Mouse (Mus musculus): ENCODE data around the gene Trim71. TPM values are rescaled to one million over a fixed set of nuclear protein-coding genes. Genes with fewer than 3 reads are reported as not detected.
A peak's percentile ranks its signal among the peaks of the same experiment; 100 is the strongest.

Trim71 gene
- polyA plus RNA-seq, 1 experiment from 2014 or later: 0.16 TPM

DNA sequence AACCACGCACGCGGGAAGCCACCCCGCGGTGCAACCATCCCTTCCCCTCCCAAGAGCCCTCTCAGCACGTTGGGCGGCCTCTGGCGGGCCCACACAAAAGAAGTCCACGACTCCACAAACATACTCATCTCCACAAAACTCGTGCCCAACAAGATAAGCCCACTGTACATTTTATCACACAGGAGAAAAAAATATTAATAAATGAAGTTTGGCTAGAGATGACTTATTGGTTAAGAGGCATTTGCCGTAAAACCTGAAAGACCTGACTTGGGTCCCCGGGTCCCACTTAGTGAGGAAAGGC is 2.5 kb downstream of the Trim71 start:
- H3K4me3 ChIP-seq (replicated peaks; ENCODE audit: low read depth, low read length): peak overlapping the region; percentile 58
- WGBS: under 1% methylated on average over 12 of the region's 12 CpGs
- H3K4me2 ChIP-seq (ENCODE audit: low read length): peak overlapping the region; percentile 86
- H3K9me3 ChIP-seq (ENCODE audit: control insufficient read depth, low read length): no peaks in the 10 kb centered on the region
- H3K27ac ChIP-seq (replicated peaks; ENCODE audit: low read depth, low read length): no peak overlapping the region
- peaks cover 52% of the 10 kb centered on the region for H3K27me3 ChIP-seq (ENCODE audit: control insufficient read depth, insufficient read depth, low read length)
- peak; percentile 25 for DNase-seq
- no peak for ATAC-seq (ENCODE audit: low FRiP score, low TSS enrichment)
- no peaks in the 10 kb centered on the region for H3K36me3 ChIP-seq (ENCODE audit: control insufficient read depth, insufficient read depth, low read length)
- H3K9ac ChIP-seq (replicated peaks; ENCODE audit: low read length): no peak overlapping the region
- H3K4me1 ChIP-seq (ENCODE audit: control insufficient read depth, insufficient read depth, low read length): peaks cover 4% of the 10 kb centered on the region; the same call in 1 of the 2 replicates

- H3K4me1 ChIP-seq (ENCODE audit: control insufficient read depth, insufficient read depth, low read length): peaks cover 4% of the 10 kb centered on the region; the same call in 1 of the 2 replicates
- H3K4me2 ChIP-seq (ENCODE audit: low read length): peak overlapping the region; percentile 86
Measured at GRCm38 (mm10) chr9:114560771-114561670, 3.1 kb downstream of the Trim71 start.

DNA sequence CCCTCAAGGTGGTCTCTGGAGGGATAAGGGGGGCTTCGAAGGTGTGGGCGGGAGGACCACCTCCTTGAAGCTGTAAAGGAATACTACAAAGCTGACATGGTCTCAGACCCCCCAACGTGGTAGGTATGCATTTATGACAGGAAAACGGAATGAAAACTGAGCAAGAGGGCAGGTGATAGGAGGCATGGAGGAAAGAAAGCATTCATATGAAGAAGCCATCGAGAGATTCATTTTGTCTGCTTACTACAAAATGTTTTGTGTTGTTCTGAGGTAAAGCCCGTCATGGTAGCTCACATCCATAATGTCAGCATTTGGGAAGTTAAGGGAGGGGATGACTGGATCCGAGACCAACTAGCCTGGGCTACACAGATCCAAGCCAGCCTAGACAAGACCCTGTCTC is 4.0 kb downstream of the Trim71 start:
- Histone ChIP-seq H3K9me3 (ENCODE audit: control insufficient read depth, low read length) (no peaks in the 10 kb centered on the region), H3K4me1 (ENCODE audit: control insufficient read depth, insufficient read depth, low read length) (peaks cover 4% of the 10 kb centered on the region; the same call in 1 of the 2 replicates), H3K4me2 (ENCODE audit: low read length) (peak overlapping the region; percentile 6; the same call in 1 of the 2 replicates), H3K27ac (replicated peaks; ENCODE audit: low read depth, low read length) (no peak overlapping the region), H3K4me3 (replicated peaks; ENCODE audit: low read depth, low read length) (no peak overlapping the region), H3K27me3 (ENCODE audit: control insufficient read depth, insufficient read depth, low read length) (peaks cover 52% of the 10 kb centered on the region), H3K36me3 (ENCODE audit: control insufficient read depth, insufficient read depth, low read length) (no peaks in the 10 kb centered on the region), H3K9ac (replicated peaks; ENCODE audit: low read length) (no peak overlapping the region)
- DNase-seq: no peak
- ATAC-seq (ENCODE audit: low FRiP score, low TSS enrichment): no peak
- WGBS: 14% methylated on average over 7 of the region's 7 CpGs

More at GRCm38 (mm10) chr9:114560771-114561670, 3.1 kb downstream of the Trim71 start:
- Histone ChIP-seq H3K27ac (replicated peaks; ENCODE audit: low read depth, low read length) (no peak overlapping the region), H3K9me3 (ENCODE audit: control insufficient read depth, low read length) (no peaks in the 10 kb centered on the region), H3K9ac (replicated peaks; ENCODE audit: low read length) (no peak overlapping the region), H3K4me3 (replicated peaks; ENCODE audit: low read depth, low read length) (peak overlapping the region; percentile 58), H3K36me3 (ENCODE audit: control insufficient read depth, insufficient read depth, low read length) (no peaks in the 10 kb centered on the region), H3K27me3 (ENCODE audit: control insufficient read depth, insufficient read depth, low read length) (peaks cover 52% of the 10 kb centered on the region)
- no peak for ATAC-seq (ENCODE audit: low FRiP score, low TSS enrichment)
- 1% methylated on average over 36 of the region's 36 CpGs for WGBS
- DNase-seq: peak; percentile 30

- Histone ChIP-seq H3K36me3 (ENCODE audit: control insufficient read depth, insufficient read depth, low read length) (no peaks in the 10 kb centered on the region), H3K4me1 (ENCODE audit: control insufficient read depth, insufficient read depth, low read length) (peaks cover 4% of the 10 kb centered on the region; the same call in 1 of the 2 replicates), H3K27ac (replicated peaks; ENCODE audit: low read depth, low read length) (no peak overlapping the region), H3K27me3 (ENCODE audit: control insufficient read depth, insufficient read depth, low read length) (peaks cover 37% of the 10 kb centered on the region), H3K4me3 (replicated peaks; ENCODE audit: low read depth, low read length) (no peak overlapping the region), H3K9me3 (ENCODE audit: control insufficient read depth, low read length) (no peaks in the 10 kb centered on the region), H3K9ac (replicated peaks; ENCODE audit: low read length) (no peak overlapping the region), H3K4me2 (ENCODE audit: low read length) (no peak overlapping the region)
- 16% methylated on average over 7 of the region's 7 CpGs for WGBS
- DNase-seq (no peak), ATAC-seq (ENCODE audit: low FRiP score, low TSS enrichment) (no peak)
Measured at GRCm38 (mm10) chr9:114557086-114557485, 7.1 kb downstream of the Trim71 start.

DNA sequence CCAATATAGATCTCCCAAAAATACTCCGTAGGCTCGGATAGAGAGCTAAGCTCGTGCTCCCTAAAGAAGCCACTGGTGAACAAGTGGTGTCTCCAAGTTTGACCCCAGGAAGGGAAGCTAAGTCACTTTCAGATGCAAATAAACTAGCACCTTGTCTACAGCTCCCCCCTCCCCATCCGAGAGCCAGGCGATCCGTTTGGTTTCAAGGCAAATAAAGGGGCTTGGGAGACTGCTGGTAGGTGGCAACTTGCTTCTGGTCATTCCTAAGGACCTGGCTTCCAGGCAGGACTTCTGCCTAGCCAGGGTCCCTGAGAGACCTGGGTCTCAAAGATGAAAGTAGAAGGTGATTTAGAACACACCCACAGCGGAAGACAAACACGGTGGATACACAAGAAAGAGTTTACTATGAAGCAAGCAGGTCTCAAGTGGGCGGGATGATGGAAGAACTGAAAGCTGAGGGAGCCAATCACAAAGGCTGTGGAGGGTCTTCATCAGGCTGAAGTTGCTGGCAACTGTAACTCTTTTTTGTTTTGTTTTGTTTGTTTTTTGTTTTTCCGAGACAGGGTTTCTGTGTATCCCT is 7.8 kb downstream of the Trim71 start:
- Histone ChIP-seq H3K9ac (replicated peaks; ENCODE audit: low read length) (no peak overlapping the region), H3K27me3 (ENCODE audit: control insufficient read depth, insufficient read depth, low read length) (peaks cover 30% of the 10 kb centered on the region), H3K9me3 (ENCODE audit: control insufficient read depth, low read length) (no peaks in the 10 kb centered on the region), H3K27ac (replicated peaks; ENCODE audit: low read depth, low read length) (no peak overlapping the region), H3K4me1 (ENCODE audit: control insufficient read depth, insufficient read depth, low read length) (peaks cover 4% of the 10 kb centered on the region; the same call in 1 of the 2 replicates), H3K36me3 (ENCODE audit: control insufficient read depth, insufficient read depth, low read length) (no peaks in the 10 kb centered on the region), H3K4me2 (ENCODE audit: low read length) (no peak overlapping the region), H3K4me3 (replicated peaks; ENCODE audit: low read depth, low read length) (no peak overlapping the region)
- no peak for ATAC-seq (ENCODE audit: low FRiP score, low TSS enrichment)
- no peak for DNase-seq
- WGBS: 32% methylated on average over 10 of the region's 10 CpGs

DNA sequence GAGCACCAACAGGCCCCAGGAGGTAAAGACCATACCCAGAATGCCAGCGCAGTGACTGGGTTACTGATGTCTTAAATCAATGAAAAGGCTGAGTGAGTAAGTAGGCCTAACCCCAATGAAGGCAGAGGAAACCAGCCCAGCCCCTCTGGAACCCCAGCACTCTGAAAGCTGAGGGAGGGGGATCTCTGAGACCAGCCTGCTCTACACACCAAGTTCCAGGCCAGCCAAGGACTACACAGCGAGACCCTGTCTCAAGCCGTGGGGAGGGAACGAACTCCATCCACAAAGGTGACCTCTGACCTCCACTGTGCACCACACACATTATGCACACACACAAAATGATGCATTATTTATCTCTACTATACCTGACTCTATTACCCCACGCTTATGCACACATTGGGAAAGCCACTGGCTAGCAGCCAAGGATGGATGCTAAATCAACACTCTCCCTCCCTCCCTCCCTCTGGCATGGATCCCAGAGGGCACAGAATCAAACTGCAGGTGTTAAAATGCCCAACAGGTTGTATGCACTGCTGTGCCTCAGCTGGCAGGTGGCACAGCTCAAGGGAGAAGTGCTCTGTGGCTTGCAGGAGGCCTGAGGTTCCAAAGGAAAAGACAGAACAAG is 9.7 kb downstream of the Trim71 start:
- DNase-seq (peak; percentile 67), ATAC-seq (ENCODE audit: low FRiP score, low TSS enrichment) (no peak)
- H3K36me3 ChIP-seq (ENCODE audit: control insufficient read depth, insufficient read depth, low read length): no peaks in the 10 kb centered on the region
- no peak overlapping the region for H3K9ac ChIP-seq (replicated peaks; ENCODE audit: low read length)
- no peaks in the 10 kb centered on the region for H3K9me3 ChIP-seq (ENCODE audit: control insufficient read depth, low read length)
- H3K4me3 ChIP-seq (replicated peaks; ENCODE audit: low read depth, low read length): no peak overlapping the region
- H3K27me3 ChIP-seq (ENCODE audit: control insufficient read depth, insufficient read depth, low read length): peaks cover 11% of the 10 kb centered on the region; the same call in 1 of the 2 replicates
- H3K4me1 ChIP-seq (ENCODE audit: control insufficient read depth, insufficient read depth, low read length): no peaks in the 10 kb centered on the region
- 51% methylated on average over 5 of the region's 5 CpGs for WGBS
- H3K27ac ChIP-seq (replicated peaks; ENCODE audit: low read depth, low read length): no peak overlapping the region
- no peak overlapping the region for H3K4me2 ChIP-seq (ENCODE audit: low read length)

- Histone ChIP-seq H3K27ac (replicated peaks; ENCODE audit: low read depth, low read length) (no peak overlapping the region), H3K9ac (replicated peaks; ENCODE audit: low read length) (no peak overlapping the region), H3K36me3 (ENCODE audit: control insufficient read depth, insufficient read depth, low read length) (no peaks in the 10 kb centered on the region), H3K9me3 (ENCODE audit: control insufficient read depth, low read length) (no peaks in the 10 kb centered on the region), H3K27me3 (ENCODE audit: control insufficient read depth, insufficient read depth, low read length) (0 out of 2 replicates have a peak, but pooled peaks cover 6% of the 10 kb centered on the region), H3K4me1 (ENCODE audit: control insufficient read depth, insufficient read depth, low read length) (no peaks in the 10 kb centered on the region), H3K4me3 (replicated peaks; ENCODE audit: low read depth, low read length) (no peak overlapping the region), H3K4me2 (ENCODE audit: low read length) (no peak overlapping the region)
- no peak for DNase-seq
- no peak for ATAC-seq (ENCODE audit: low FRiP score, low TSS enrichment)
Measured at GRCm38 (mm10) chr9:114553828-114554227, 10.3 kb downstream of the Trim71 start.

DNA sequence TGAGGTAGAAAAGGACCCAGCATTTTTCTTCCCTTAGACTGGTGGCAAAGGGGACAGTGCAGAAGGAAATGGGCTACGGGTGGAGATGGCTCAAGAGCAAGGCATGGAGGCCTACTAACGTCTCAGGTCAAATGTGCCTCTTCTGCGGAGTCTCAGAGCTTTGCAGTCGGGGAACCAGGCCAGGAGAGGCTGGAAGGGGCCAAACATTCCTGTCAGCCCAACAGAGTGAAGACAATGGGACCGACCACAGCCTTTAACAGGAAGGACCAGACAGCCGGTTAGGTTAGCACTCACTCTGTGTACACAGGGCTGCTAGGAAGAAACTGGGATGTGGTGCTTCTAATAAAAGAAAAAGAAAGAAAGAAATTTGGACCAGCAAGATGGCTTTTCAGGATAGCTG is 14.1 kb downstream of the Trim71 start:
- Histone ChIP-seq H3K4me3 (replicated peaks; ENCODE audit: low read depth, low read length) (no peak overlapping the region), H3K4me1 (ENCODE audit: control insufficient read depth, insufficient read depth, low read length) (no peaks in the 10 kb centered on the region), H3K9ac (replicated peaks; ENCODE audit: low read length) (no peak overlapping the region), H3K27ac (replicated peaks; ENCODE audit: low read depth, low read length) (no peak overlapping the region), H3K4me2 (ENCODE audit: low read length) (no peak overlapping the region), H3K27me3 (ENCODE audit: control insufficient read depth, insufficient read depth, low read length) (0 out of 2 replicates have a peak, but pooled peaks cover 3% of the 10 kb centered on the region), H3K9me3 (ENCODE audit: control insufficient read depth, low read length) (no peaks in the 10 kb centered on the region), H3K36me3 (ENCODE audit: control insufficient read depth, insufficient read depth, low read length) (no peaks in the 10 kb centered on the region)
- no peak for ATAC-seq (ENCODE audit: low FRiP score, low TSS enrichment)
- no peak for DNase-seq
- WGBS: 17% methylated on average over 6 of the region's 6 CpGs

All from midbrain, embryonic 14.5 days (tissue).